Mouse (Mus musculus) 3134 (cell line): ENCODE measurements around the gene Cep170.

Experiments used
- DNase-seq: peaks from one replicate; pipeline ENCODE4 v3.0.0-alpha.2; 2011; ENCODE audit warnings: low spot score; ENCODE audit not compliant: insufficient read length; ENCODE audit errors: extremely low read depth

Cep170 gene

DNA sequence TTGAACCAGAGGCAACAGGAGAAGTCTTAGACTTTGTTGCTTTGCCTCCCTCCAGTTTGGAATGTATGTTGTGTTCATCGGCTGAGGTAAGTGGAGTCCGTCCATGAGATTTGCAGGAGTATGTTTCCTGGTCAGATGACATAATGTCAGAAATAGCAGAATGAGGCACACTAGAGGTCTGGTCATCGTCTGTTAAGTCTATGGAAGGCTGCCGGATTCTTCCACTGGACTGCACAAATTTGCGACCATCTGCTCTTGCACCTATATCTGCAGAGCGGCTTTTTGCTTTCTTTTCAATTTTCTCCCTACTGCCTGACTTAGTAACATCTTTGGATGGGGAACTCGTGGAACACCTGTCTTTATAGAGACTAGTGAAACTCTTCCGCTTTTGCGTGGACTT, 58.3 kb downstream of the Cep170 start:
- DNase-seq, result no peak

DNA sequence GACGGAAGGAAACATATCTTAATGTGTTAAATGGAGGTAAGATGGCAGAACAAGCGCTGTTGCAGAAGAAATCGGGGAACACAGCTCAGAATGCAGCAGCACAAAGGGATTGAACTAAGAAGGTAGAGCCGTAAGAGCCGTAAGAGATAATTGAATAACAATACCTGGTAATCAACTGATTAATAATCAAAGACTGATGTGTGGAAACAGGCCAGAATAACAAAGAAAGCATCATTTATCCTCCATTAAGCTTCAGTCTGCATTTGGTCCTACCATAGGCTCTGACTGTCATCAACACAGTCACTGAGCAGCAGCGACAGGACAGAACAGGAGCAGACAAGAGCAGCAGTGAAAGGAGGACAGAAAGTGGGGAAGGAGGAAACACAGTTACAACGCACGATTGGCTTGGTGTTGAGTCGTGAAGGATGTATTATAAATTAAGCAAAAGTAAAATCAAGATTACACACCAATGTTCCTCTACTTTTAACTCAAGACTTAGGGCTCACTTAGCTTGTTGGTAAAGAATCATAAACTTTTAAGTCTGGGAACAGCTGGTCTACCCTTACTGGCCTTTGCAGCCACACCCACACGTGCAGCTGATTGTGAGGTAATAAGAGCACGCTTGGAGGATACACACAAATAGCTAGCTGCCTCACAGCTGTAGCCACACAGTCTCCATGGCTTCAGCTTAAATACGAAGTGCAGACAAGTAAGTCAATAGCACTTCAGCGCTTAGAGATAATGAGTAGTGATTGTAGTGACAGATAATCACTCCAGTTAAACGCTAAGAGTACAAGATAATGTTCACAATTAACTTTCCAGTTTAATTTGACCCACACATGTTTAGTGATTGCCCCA, 59.8 kb downstream of the Cep170 start:
- no peak for DNase-seq

GRCm38 (mm10) chr1:176749708-176750107, 64.2 kb downstream of the Cep170 start:
- no peak for DNase-seq

- DNase-seq, result no peak
Measured at GRCm38 (mm10) chr1:176732834-176733233, 81.0 kb downstream of the Cep170 start.

GRCm38 (mm10) chr1:176730528-176730927, 83.3 kb downstream of the Cep170 start:
- DNase-seq, result no peak

- no peak for DNase-seq
Measured at GRCm38 (mm10) chr1:176727372-176727771, 86.5 kb downstream of the Cep170 start.

DNA sequence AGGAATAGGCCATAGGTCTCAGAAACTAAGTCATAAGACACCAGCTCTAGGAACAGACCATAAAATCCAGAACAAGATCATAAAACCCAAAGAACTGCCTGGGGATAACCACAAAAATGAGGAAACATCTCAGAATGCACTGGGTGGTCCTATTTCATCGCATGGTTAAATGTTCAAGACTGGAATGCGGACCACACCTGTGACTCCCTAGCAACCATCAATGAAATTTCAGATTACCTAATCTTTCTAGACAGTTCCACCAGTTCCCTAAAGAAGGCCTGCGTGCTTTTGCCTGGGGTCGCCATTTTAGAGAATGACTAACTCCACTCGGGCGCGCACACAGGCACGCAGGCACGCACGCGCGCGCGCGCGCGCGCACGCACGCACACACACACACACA, 89.1 kb downstream of the Cep170 start:
- no peak for DNase-seq

GRCm38 (mm10) chr1:176723858-176724713, 89.8 kb downstream of the Cep170 start:
- DNase-seq, result peak; percentile 19

DNA sequence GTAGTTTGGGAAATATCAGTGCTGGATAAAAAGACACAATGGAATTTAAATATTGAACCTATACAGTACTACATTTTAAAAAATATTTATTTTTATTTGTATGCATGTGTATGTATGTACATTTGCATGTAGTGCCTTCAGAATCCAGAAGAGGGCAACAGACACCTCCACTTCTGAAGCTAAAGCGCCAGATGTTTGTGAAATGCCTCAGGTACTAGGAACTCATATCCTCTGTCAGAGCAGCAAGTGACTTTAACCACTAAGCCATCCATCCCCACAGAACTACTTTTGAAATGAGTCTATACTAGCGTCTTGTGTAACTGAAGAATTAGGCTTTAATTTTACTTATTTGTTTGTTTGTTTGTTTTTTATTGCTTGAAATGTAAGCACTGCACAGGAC, 101.4 kb downstream of the Cep170 start:
- no peak for DNase-seq

- DNase-seq, result no peak
Measured at GRCm38 (mm10) chr1:176700226-176700625, 113.6 kb downstream of the Cep170 start.

DNA sequence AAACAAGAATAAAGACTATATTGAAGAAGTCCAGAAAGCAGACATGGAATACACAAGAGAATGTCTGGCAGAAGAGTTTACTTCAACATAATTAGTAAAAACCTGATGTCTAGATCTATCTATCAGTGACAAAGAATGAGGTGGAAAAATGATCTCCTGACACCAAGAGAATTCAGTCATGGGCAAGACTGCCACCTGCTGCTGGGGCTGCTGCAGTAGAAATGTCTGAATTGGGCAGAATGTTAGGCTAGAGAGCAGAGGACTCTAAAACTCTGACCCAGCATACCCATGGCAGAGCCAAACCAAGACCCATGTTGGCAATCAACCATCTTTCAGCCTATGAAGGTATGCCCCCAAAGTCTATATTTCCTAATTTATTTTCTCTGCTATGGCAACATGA, 114.1 kb downstream of the Cep170 start:
- no peak for DNase-seq

DNA sequence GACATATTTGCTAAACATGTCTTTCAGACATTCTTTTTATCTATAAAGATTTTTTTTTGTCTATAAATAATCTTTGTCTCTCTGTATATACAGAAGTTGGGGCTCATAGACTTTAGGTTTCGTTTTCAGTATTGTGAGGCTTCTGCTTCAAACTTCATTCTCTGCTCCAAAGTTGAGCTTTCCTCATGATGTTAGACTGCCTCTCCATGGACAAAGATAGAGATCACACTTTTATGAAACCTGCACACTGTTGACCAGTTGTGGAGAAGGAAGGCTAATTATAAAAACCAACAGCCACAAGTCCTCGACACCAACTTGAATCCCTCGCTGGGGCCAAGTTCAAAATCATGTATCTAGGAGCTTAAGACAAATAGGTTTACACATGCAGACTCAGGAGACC, 115.2 kb downstream of the Cep170 start:
- DNase-seq, result no peak

DNA sequence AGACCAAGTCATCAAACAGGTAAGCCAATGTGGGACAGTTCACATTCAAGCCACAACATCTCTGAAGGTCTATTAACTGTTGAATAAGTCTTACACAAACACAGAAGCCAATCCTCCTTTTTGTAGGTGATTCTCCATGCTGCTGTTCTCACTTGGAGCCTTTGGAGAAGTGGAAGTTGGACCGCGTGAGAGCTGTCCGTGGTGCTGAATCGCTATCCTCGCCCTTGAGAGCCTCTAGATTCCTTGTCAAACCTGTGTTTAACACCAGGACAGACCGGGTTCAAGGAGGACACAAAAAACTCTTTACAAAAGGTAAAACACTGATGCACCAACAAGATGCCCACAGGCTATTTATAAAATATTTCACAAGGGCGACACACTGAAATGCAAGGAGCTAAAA, 116.8 kb downstream of the Cep170 start:
- no peak for DNase-seq

- DNase-seq, result no peak
Measured at GRCm38 (mm10) chr1:176691101-176691500, 122.8 kb downstream of the Cep170 start.

DNA sequence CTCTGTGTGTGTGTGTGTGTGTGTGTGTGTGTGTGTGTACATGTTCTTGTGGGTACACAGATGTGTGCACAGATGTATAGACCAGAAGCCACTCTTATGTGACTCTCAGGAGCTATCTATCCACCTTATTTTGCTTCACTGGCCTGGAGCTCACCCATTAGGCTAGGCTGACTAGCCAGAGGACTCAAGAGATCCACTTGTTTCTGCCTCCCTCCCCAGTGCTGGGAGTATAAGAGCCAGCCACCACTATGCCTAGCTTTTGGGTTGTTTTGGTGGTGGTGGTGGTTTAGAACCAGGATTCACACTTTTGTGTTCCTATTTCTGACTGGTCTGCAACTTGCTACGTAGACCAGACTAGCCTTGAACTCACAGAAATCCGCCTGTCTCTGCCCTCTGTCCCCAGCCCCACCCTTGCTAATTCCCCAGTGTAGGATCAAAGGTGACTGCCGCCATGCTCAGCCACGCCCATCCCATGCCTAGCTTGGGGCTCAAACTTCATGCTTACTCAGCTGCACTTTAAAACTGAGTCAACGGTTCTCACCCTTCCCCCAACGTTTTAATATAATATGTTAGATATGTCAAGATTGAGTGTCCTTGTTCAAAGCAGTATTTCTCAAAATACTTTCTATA, 125.5 kb downstream of the Cep170 start:
- DNase-seq, result no peak
